Mouse (Mus musculus) macrophage (primary cell): ENCODE measurements around the gene Hs3st4. TPM values are rescaled to one million over a fixed set of nuclear protein-coding genes. Genes with fewer than 3 reads are reported as not detected.

Source experiments
- H3K27ac ChIP-seq: fragments of 350-480 bp; formaldehyde crosslinking; 2 replicates; pipeline ENCODE4 v1.9.0; 2021
- H3K36me3 ChIP-seq: fragments of 350-480 bp; formaldehyde crosslinking; 2 replicates; pipeline ENCODE4 v1.9.0; 2021; ENCODE audit errors: inconsistent target
- H3K4me3 ChIP-seq: fragments of 350-480 bp; formaldehyde crosslinking; 2 replicates; pipeline ENCODE4 v1.9.0; 2021; ENCODE audit errors: inconsistent target
- H3K79me2 ChIP-seq: fragments of 350-480 bp; formaldehyde crosslinking; 2 replicates; pipeline ENCODE4 v1.9.0; 2021; ENCODE audit errors: inconsistent target
- WGBS: methylation state at CpG from one replicate; pipeline ENCODE4 v1.1.7; 2026; ENCODE audit warnings: inconsistent platforms; ENCODE audit not compliant: missing documents; 5-methylcytosine and 5-hydroxymethylcytosine counted together
- polyA plus RNA-seq: library from polyadenylated mRNA; stranded (reverse); fragments of 250-400 nt; gene quantifications from 3 replicates; pipeline ENCODE4 v1.2.4, GENCODE M21; 2018; ENCODE audit warnings: inconsistent platforms
- total RNA-seq, 78 experiments: library from RNA; depleted of rRNA; stranded (reverse); fragments of 250-400 nt; gene quantifications; 1 replicate in 9 of 78; 2 replicates in 24 of 78; 3 replicates in 43 of 78; 4 replicates in 2 of 78; pipeline ENCODE4 v1.2.4; 2018; ENCODE audit warnings: inconsistent platforms in 56 of 78

Hs3st4 gene
- not detected for total RNA-seq (2018; cell fraction: chromatin; rRNA removed)
- total RNA-seq (2018; cell fraction: cytosol; rRNA removed) = not detected
- total RNA-seq (2018; cell fraction: nucleus; rRNA removed) = not detected
- not detected in 3 replicates for polyA plus RNA-seq

DNA sequence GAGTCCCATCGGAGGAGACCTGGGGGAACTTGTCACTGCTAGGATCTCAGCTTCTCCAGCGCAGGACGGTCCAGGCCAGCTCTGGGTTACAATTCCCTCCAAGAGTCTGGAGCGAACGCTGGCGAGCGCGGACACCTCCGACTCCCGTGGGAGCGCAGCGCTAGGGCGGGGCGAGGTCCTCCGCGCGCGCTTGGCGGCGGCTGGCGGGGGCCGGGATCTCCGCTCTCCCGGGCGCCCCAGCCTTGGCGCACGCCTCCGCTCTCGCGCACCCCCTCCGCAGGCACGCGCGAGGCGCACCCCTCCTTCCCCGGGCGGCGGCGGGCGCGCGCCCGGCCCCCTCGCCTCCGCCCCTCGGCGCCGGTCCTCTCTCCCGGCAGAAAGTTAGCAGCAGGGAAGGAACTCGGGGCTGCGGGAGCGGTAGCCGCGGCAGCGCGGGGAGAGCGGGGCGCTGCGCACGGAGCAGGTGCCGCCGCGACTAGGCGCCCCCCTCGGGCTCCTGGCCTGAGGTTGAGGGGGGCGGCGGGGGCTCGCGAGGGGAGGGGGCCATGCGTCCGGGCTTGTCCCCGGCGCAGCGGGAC is at the start of gene Hs3st4:
TSS of gene Hs3st4 (plus strand) at position 409 of the 578 bp plus-strand sequence.
- H3K36me3 ChIP-seq = no peaks in the 10 kb centered on the region
- H3K27ac ChIP-seq = no peak within 1 kb of the TSS
- WGBS = 4% methylated on average over 69 of the region's 74 CpGs
- no peak within 1 kb of the TSS for H3K4me3 ChIP-seq
- H3K79me2 ChIP-seq = no peaks in the 10 kb centered on the region

DNA sequence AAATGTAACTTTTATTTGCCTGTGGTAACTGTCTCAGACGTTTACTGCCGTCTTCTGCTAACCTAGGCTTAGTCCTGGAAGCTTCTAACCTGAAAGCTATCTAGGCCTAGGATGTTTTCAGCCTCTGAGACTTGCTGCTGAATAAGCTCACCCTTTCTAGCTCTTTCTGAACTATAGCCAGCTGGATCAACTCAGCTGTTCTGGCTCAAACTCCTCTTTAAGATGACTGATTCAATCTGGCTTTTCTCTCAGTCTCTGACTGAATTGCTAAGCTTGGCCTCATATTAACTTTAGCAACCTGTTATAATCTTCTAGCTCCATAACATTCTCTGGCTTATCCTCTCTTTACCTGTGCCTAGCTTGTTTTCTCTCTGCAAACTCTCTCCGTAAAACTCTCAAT is 35.8 kb upstream of the Hs3st4 start:
- H3K27ac ChIP-seq = no peak overlapping the region
- no peak overlapping the region for H3K4me3 ChIP-seq
- 89% methylated on average over 2 of the region's 3 CpGs for WGBS
- H3K36me3 ChIP-seq = no peaks in the 10 kb centered on the region
- no peaks in the 10 kb centered on the region for H3K79me2 ChIP-seq

DNA sequence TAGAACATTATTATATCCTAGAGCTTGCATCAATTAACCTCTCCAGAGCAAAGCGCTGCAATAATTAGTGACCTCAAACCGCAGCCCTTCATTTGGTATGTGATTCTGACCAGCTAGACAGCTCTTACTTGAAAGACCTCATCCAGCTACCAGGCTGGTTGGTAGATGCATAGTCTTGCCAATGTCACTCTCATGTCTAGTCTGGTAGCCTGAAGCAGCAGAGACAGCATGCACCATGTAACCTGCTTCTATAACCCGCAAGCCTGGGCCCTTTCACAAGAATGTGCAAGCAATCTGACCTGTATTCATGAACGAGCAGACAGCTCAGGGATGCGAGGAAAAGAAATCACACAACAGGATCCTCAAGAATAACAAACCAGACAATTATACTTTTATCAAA is 19.6 kb upstream of the Hs3st4 start:
- H3K27ac ChIP-seq = no peak overlapping the region
- 85% methylated on average over 5 of the region's 5 CpGs for WGBS
- no peaks in the 10 kb centered on the region for H3K79me2 ChIP-seq
- H3K4me3 ChIP-seq = no peak overlapping the region
- no peaks in the 10 kb centered on the region for H3K36me3 ChIP-seq

DNA sequence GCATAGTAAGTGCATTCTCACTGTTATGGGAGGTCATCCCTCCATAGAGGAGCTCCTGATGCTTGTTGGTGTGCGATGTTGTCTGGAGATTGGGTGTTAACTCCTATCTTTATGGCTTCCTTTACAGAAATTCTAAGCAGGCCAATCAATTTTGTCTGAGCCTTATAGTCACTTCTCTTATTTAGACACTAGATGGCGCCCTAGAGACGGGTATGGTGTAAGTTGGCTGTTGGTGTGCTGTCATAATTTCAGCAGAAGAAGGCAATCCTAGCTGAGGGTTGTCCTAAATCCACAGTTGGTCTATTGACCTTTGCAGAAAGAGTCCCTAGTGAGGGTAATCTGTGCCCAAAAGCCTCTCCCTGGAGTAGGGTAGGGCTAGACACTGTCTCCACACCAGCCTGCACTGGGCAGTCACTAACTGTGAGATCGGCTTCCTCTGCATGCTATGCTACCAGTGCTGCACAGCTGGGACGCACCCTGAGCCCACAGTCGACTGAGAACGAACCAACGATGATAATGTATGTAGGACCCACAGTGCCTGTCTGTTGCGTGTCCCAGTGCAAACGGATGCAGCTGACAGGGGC is 18.0 kb upstream of the Hs3st4 start:
- 54% methylated on average over 10 of the region's 10 CpGs for WGBS
- Histone ChIP-seq H3K79me2 (no peaks in the 10 kb centered on the region), H3K27ac (no peak overlapping the region), H3K36me3 (no peaks in the 10 kb centered on the region), H3K4me3 (no peak overlapping the region)

DNA sequence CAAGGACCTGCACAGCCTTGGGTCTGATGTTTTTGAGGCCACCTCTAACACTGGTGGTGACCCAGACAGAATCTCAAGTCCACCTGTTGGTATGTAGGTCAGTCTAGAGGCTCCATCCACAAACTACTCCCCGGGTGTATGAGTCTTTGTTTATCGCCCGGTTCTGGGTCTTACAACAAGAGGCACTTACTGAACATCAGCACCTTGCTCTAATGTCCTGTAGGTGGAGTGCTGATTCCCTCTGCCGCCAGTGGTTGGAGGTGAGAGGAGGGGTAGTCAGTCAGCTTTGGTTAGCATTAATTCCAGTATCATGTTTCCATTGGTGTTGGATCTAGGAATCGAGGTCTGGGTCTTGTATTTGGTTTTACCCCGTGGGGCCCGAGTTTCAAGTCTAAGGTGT is 17.2 kb upstream of the Hs3st4 start:
- WGBS = 75% methylated on average over 7 of the region's 7 CpGs
- Histone ChIP-seq H3K4me3 (no peak overlapping the region), H3K79me2 (no peaks in the 10 kb centered on the region), H3K27ac (no peak overlapping the region), H3K36me3 (no peaks in the 10 kb centered on the region)

DNA sequence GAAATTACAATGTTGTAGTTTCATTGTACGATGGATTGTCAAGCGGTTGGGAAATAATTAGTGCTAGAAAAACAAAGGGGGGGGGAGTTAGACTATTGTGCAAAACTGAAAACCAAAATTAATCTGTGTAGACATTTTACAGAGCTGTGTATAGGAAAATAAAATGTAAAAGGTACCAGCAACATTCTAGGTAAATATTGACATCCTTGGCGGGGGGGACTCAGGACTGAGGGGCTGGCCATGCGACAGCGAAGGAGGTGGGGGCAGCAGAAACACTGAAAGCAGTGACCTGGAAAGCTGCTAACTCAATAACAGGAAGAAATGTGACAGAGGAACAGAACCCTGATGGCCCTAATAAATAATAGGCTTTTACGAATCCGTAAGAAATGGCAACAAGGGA is 7.2 kb upstream of the Hs3st4 start:
- no peaks in the 10 kb centered on the region for H3K36me3 ChIP-seq
- no peaks in the 10 kb centered on the region for H3K79me2 ChIP-seq
- H3K27ac ChIP-seq = no peak overlapping the region
- no peak overlapping the region for H3K4me3 ChIP-seq
- WGBS = 84% methylated on average over 7 of the region's 7 CpGs

DNA sequence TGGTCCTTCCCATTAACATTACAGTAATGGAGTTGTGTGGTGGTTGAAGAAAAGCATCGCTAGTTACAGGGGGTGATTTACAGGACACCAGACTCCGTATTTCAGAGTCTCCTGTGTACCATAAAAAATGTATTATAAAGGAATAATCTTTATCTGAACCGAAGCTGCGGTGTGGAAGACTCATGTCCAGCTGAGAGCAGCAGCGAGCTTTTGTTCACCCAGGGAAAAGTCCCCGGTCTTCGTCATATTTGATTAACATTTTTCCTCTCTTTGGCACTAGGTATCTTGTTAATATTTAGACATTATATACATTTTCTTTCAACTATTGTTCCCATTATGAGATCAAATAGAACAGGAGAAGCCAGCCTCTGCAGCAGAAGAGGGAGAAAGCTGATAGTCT is 1.2 kb upstream of the Hs3st4 start:
- Histone ChIP-seq H3K4me3 (no peak overlapping the region), H3K79me2 (no peaks in the 10 kb centered on the region), H3K36me3 (no peaks in the 10 kb centered on the region), H3K27ac (no peak overlapping the region)
- WGBS = 50% methylated on average over 7 of the region's 7 CpGs

DNA sequence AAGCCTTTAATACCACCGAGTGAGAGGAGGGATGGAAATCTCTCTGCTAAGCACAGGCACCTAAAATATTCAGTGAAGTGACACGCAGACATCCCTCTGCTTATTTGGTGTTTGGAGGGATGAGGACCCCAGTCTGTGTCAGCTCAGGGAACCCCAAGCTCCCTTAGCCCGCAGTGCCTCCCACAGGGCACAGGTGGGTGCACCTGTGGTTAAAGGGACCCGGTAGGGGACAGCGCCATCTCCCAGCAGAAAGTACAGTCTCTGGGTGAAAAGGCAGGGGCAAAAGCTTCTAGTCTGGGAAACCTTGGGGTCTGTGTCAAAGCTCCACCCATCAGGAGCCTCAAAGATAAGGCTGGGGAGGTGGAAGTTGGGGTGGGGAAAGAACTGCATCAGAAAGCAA is 659 bp upstream of the Hs3st4 start:
- WGBS = 10% methylated on average over 5 of the region's 5 CpGs

DNA sequence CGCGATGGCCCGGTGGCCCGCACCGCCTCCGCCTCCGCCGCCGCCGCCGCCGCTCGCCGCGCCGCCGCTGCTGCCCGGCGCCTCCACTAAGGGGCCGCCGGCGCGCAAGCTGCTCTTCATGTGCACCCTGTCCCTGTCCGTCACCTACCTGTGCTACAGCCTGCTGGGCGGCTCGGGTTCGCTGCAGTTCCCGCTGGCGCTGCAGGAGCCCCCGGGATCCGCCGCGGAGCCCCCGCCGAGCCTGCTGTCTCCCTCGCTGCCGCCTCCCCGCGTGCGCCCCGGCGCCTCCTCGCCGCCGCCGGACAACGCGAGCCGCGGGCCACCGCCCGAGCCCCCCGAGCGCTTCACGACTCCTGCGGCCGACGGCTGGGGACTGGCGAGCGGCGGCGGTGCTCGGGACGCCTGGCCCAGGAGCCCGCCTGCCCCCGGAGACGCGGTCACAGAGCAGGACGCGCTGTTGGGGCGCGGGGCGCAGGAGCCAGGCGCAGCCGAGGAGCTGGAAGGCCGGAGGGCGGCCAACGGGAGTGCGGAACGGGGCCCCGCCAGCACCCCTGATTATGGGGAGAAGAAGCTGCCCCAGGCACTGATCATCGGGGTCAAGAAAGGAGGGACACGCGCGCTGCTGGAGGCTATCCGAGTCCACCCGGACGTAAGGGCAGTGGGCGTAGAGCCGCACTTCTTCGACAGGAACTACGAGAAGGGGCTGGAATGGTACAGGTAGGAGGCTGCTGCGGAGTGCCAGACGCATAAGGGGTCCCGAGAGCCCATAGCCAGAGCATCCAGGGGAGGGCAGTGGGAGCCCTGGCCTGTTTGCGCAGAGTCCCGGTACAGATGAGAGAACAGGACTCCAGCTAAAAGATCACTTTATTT is 743 bp downstream of the Hs3st4 start:
- no peak overlapping the region for H3K4me3 ChIP-seq
- no peaks in the 10 kb centered on the region for H3K36me3 ChIP-seq
- WGBS = 5% methylated on average over 75 of the region's 97 CpGs
- no peak overlapping the region for H3K27ac ChIP-seq
- no peaks in the 10 kb centered on the region for H3K79me2 ChIP-seq

More for the DNA sequence above, 659 bp upstream of the Hs3st4 start:
- H3K79me2 ChIP-seq = no peaks in the 10 kb centered on the region
- H3K4me3 ChIP-seq = no peak overlapping the region
- no peaks in the 10 kb centered on the region for H3K36me3 ChIP-seq
- no peak overlapping the region for H3K27ac ChIP-seq

DNA sequence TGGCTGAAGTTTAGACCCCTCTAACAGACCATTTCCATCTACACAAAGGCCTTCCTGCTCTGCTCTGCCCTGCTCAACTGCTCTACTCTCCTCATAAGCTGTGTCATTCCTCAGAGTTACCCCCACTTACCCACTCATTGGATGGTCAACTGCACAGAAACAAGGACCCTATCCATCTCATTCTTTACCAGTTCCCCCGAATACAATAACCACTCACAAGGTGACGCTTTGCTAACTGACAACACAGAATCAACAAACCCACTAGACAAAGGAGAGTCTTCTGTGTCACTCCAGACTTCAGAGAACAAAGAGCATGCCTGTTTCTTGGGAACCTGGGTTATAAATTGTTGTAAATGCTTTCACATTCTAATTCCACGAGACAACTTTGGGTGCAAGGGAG is 9.5 kb downstream of the Hs3st4 start:
- no peaks in the 10 kb centered on the region for H3K79me2 ChIP-seq
- H3K36me3 ChIP-seq = no peaks in the 10 kb centered on the region
- H3K4me3 ChIP-seq = no peak overlapping the region
- H3K27ac ChIP-seq = no peak overlapping the region
- WGBS = 73% methylated on average over 3 of the region's 3 CpGs

DNA sequence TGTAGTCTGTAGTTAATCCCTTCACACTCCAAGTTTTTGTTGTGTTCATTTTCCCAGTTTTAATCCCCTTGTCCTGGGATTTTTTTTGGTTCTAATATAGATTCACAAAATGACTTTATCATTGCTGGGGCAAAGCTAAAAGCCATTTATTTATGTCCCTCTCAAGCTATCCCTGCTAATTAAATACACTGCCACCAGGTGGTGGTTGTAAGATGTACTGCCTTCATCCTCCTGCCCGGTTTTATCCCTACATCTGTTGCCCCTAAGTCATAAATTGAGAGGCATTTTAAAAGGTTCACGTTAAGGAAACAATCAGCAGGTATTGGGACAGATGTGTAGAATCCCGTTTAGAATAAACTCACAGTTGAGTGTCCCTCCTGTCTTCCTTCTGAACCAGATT is 14.6 kb downstream of the Hs3st4 start:
- Histone ChIP-seq H3K4me3 (no peak overlapping the region), H3K36me3 (no peaks in the 10 kb centered on the region), H3K79me2 (no peaks in the 10 kb centered on the region), H3K27ac (no peak overlapping the region)
- WGBS = 46% methylated on average over 3 of the region's 3 CpGs

DNA sequence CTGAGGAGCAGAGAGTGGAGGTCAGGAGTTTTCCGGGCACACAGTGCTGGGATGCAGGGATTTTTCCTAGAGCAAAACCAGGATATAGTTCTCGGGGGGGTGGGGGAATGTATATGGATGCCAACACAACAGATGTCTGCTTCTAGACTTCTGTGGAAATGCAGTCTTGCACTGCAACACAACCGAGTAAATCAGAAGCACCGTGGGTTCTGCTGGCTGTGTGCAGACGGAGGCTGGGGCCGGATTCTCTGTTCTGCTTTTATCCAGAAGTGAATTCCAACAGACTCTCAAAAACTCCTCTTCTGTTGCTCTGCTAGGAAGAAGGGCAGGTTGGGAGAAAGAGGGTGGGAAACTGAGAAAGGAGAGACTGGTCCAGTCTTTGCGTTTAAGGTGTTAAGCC is 15.9 kb downstream of the Hs3st4 start:
- Histone ChIP-seq H3K79me2 (no peaks in the 10 kb centered on the region), H3K36me3 (no peaks in the 10 kb centered on the region), H3K27ac (no peak overlapping the region), H3K4me3 (no peak overlapping the region)
- 87% methylated on average over 7 of the region's 7 CpGs for WGBS

DNA sequence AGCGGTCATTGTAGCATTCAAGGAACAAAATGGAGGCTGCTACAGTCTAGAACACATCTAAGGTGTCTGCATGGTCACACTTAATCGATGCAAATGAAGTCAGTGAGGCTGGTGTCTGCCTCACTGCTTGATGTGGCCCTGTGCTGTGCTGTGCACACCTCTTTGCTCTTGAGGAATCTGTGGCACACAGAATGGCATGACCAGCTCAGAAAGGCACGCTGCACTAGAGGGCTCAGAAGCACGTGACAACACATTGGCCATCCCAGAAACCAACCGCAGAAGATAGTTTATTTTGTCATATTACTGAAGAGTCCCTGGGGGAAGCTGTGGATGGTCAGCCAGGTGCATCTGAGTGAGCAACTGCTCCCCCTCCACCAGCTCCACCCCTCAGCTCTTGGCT is 44.2 kb downstream of the Hs3st4 start:
- H3K36me3 ChIP-seq = no peaks in the 10 kb centered on the region
- WGBS = 87% methylated on average over 5 of the region's 5 CpGs

DNA sequence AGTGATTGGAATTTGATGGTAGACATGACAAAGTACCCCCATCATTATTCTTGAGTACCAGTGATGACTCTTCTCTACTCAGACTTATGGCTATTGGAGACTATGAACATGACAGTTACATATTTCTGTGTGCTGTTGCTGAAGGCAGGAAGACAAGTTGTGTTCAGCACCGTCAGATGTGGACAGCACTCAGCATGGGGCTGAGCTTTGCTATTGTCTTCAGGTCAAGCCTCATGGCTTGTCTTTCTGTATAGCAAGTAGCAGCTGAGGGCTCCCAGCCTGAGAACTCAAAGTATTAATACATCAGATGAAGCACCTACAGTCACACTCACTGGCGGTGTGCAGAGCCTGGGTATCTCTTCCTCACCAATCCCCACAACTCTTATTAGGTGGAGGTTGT is 49.6 kb downstream of the Hs3st4 start:
- H3K4me3 ChIP-seq = no peak overlapping the region
- H3K36me3 ChIP-seq = no peaks in the 10 kb centered on the region
- WGBS = 44% methylated on average over 2 of the region's 2 CpGs
- H3K79me2 ChIP-seq = no peaks in the 10 kb centered on the region
- H3K27ac ChIP-seq = no peak overlapping the region

More for the DNA sequence above, 44.2 kb downstream of the Hs3st4 start:
- Histone ChIP-seq H3K27ac (no peak overlapping the region), H3K4me3 (no peak overlapping the region), H3K79me2 (no peaks in the 10 kb centered on the region)

DNA sequence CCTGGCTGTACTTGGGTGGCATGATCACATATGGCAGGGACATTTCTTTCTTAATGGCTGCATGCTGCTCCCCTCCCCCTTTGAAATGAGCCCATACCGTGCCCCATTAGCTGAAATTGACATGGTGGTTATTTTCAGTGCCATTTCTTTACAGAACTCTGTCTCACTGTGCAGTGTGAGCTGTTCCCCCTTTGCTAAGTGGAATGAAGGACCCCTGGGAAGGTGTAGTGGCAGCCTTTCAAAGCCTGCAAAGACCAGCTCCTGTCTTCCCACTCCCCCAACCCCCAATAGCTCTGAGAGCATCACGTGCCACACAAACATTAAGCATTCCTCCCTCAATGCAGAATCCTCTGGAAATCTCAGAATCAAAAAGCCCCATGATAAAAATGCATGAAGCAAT is 50.7 kb downstream of the Hs3st4 start:
- WGBS = 58% methylated on average over 2 of the region's 2 CpGs
- no peaks in the 10 kb centered on the region for H3K36me3 ChIP-seq
- H3K27ac ChIP-seq = no peak overlapping the region
- H3K4me3 ChIP-seq = no peak overlapping the region
- no peaks in the 10 kb centered on the region for H3K79me2 ChIP-seq
